Mouse (Mus musculus): ENCODE data around the gene Cysltr2. TPM values are rescaled to one million over a fixed set of nuclear protein-coding genes. Genes with fewer than 3 reads are reported as not detected.

Gene Cysltr2
- polyA plus RNA-seq, 1 experiment from 2014 or later: 0.24 TPM

GRCm38 (mm10) chr14:73041689-73042088 is 7.2 kb downstream of the Cysltr2 start:
- no peak for DNase-seq (ENCODE audit: low spot score)
- no peaks in the 10 kb centered on the region for H3K36me3 ChIP-seq
- no peak overlapping the region for H3K4me3 ChIP-seq
- 65% methylated on average over 2 of the region's 2 CpGs for whole genome bisulfite sequencing
- H3K27me3 ChIP-seq (ENCODE audit: insufficient read depth, poor library complexity, severe bottlenecking): peaks cover 30% of the 10 kb centered on the region
- no peak overlapping the region for H3K27ac ChIP-seq
- no peaks in the 10 kb centered on the region for H3K4me1 ChIP-seq
- H3K9me3 ChIP-seq: no peaks in the 10 kb centered on the region

DNA sequence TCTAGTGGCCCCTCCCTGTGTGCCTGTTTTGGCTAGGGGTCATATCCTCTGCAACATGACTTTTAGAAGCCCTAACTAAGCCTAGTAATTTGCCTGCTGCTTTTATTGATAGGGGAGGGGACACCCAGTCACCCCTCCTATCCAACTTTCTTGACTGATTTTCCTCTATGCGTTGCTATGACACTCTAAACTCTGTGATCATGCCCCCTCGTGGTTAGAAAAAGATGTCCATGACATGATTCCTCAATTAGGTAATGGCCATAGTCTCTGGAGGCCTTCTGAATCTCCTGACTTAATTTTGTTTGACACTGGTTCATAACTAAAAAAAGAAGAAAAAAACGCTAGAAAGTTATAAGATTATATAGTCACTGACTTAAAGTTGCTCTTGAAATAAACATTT is 15.6 kb downstream of the Cysltr2 start:
- H3K9me3 ChIP-seq: no peaks in the 10 kb centered on the region
- no peak overlapping the region for H3K4me3 ChIP-seq
- peaks cover 10% of the 10 kb centered on the region; the same call in 1 of the 2 replicates for H3K27me3 ChIP-seq (ENCODE audit: insufficient read depth, poor library complexity, severe bottlenecking)
- DNase-seq (ENCODE audit: low spot score): no peak
- no peaks in the 10 kb centered on the region for H3K36me3 ChIP-seq
- no peaks in the 10 kb centered on the region for H3K4me1 ChIP-seq
- no peak overlapping the region for H3K27ac ChIP-seq
- 39% methylated on average over 3 of the region's 3 CpGs for WGBS

- 75% methylated on average over 3 of the region's 3 CpGs for WGBS
Measured at GRCm38 (mm10) chr14:73031218-73031617, 17.7 kb downstream of the Cysltr2 start.

DNA sequence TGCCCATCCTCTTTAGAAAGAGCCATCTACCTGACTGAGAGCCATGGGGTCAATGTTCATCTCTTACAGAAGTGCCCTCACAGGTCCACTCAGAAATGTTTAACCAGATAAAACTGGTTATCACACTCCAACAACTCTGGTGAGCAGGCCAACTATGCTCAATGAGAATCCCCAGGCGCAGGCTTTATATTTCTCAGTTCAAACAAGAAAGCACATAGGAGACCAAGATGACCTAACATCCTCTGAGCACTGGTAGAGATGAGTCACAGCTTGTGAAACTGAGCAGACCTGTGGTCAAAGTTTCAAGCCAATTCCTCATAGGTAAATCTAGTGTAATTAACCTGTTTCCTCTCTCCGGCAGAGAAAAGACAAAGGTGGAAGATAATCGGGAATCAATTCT is 31.6 kb downstream of the Cysltr2 start:
- Histone ChIP-seq H3K4me3 (no peak overlapping the region), H3K4me1 (no peaks in the 10 kb centered on the region), H3K27ac (no peak overlapping the region), H3K27me3 (ENCODE audit: insufficient read depth, poor library complexity, severe bottlenecking) (no peaks in the 10 kb centered on the region), H3K36me3 (no peaks in the 10 kb centered on the region), H3K9me3 (no peaks in the 10 kb centered on the region)
- 89% methylated on average over 3 of the region's 3 CpGs for WGBS
- no peak for DNase-seq (ENCODE audit: low spot score)

More at GRCm38 (mm10) chr14:73031218-73031617, 17.7 kb downstream of the Cysltr2 start:
- Histone ChIP-seq H3K27ac (no peak overlapping the region), H3K36me3 (no peaks in the 10 kb centered on the region), H3K4me3 (no peak overlapping the region), H3K9me3 (no peaks in the 10 kb centered on the region), H3K27me3 (ENCODE audit: insufficient read depth, poor library complexity, severe bottlenecking) (0 out of 2 replicates have a peak, but pooled peaks cover 4% of the 10 kb centered on the region), H3K4me1 (no peaks in the 10 kb centered on the region)
- DNase-seq (ENCODE audit: low spot score): no peak

GRCm38 (mm10) chr14:73015386-73015785 is 33.5 kb downstream of the Cysltr2 start:
- Histone ChIP-seq H3K9me3 (no peaks in the 10 kb centered on the region), H3K4me1 (no peaks in the 10 kb centered on the region), H3K27ac (no peak overlapping the region), H3K27me3 (ENCODE audit: insufficient read depth, poor library complexity, severe bottlenecking) (no peaks in the 10 kb centered on the region), H3K4me3 (no peak overlapping the region), H3K36me3 (no peaks in the 10 kb centered on the region)
- DNase-seq (ENCODE audit: low spot score): no peak
- 69% methylated on average over 6 of the region's 6 CpGs for WGBS

GRCm38 (mm10) chr14:73013723-73014544 is 35.0 kb downstream of the Cysltr2 start:
- H3K27ac ChIP-seq: no peak overlapping the region
- no peaks in the 10 kb centered on the region for H3K36me3 ChIP-seq
- WGBS: 58% methylated on average over 9 of the region's 9 CpGs
- no peaks in the 10 kb centered on the region for H3K27me3 ChIP-seq (ENCODE audit: insufficient read depth, poor library complexity, severe bottlenecking)
- no peak for DNase-seq (ENCODE audit: low spot score)
- H3K4me1 ChIP-seq: no peaks in the 10 kb centered on the region
- no peaks in the 10 kb centered on the region for H3K9me3 ChIP-seq
- no peak overlapping the region for H3K4me3 ChIP-seq

GRCm38 (mm10) chr14:73001814-73002213 is 47.1 kb downstream of the Cysltr2 start:
- no peak overlapping the region for H3K27ac ChIP-seq
- 85% methylated on average over 4 of the region's 4 CpGs for WGBS
- no peak overlapping the region for H3K4me3 ChIP-seq
- no peaks in the 10 kb centered on the region for H3K36me3 ChIP-seq
- H3K4me1 ChIP-seq: no peaks in the 10 kb centered on the region
- no peak for DNase-seq (ENCODE audit: low spot score)
- H3K9me3 ChIP-seq: no peaks in the 10 kb centered on the region
- H3K27me3 ChIP-seq (ENCODE audit: insufficient read depth, poor library complexity, severe bottlenecking): no peaks in the 10 kb centered on the region

- DNase-seq (ENCODE audit: low spot score): no peak
- Histone ChIP-seq H3K36me3 (no peaks in the 10 kb centered on the region), H3K27me3 (ENCODE audit: insufficient read depth, poor library complexity, severe bottlenecking) (no peaks in the 10 kb centered on the region), H3K4me1 (no peaks in the 10 kb centered on the region), H3K9me3 (no peaks in the 10 kb centered on the region), H3K4me3 (no peak overlapping the region), H3K27ac (no peak overlapping the region)
- 55% methylated on average over 10 of the region's 10 CpGs for WGBS
Measured at GRCm38 (mm10) chr14:73000325-73000724, 48.6 kb downstream of the Cysltr2 start.

GRCm38 (mm10) chr14:72998111-72998510 is 50.8 kb downstream of the Cysltr2 start:
- Histone ChIP-seq H3K27ac (no peak overlapping the region), H3K4me3 (no peak overlapping the region), H3K36me3 (no peaks in the 10 kb centered on the region), H3K9me3 (no peaks in the 10 kb centered on the region), H3K4me1 (no peaks in the 10 kb centered on the region), H3K27me3 (ENCODE audit: insufficient read depth, poor library complexity, severe bottlenecking) (no peaks in the 10 kb centered on the region)
- 91% methylated on average over 6 of the region's 6 CpGs for WGBS
- no peak for DNase-seq (ENCODE audit: low spot score)

- Histone ChIP-seq H3K4me1 (no peaks in the 10 kb centered on the region), H3K27ac (no peak overlapping the region), H3K9me3 (no peaks in the 10 kb centered on the region), H3K27me3 (ENCODE audit: insufficient read depth, poor library complexity, severe bottlenecking) (no peaks in the 10 kb centered on the region), H3K4me3 (no peak overlapping the region), H3K36me3 (no peaks in the 10 kb centered on the region)
- DNase-seq (ENCODE audit: low spot score): no peak
- 71% methylated on average over 2 of the region's 2 CpGs for WGBS
Measured at GRCm38 (mm10) chr14:72986044-72986443, 62.9 kb downstream of the Cysltr2 start.

GRCm38 (mm10) chr14:72985113-72985512 is 63.8 kb downstream of the Cysltr2 start:
- Histone ChIP-seq H3K4me1 (no peaks in the 10 kb centered on the region), H3K27ac (no peak overlapping the region), H3K9me3 (no peaks in the 10 kb centered on the region), H3K27me3 (ENCODE audit: insufficient read depth, poor library complexity, severe bottlenecking) (no peaks in the 10 kb centered on the region), H3K4me3 (no peak overlapping the region), H3K36me3 (no peaks in the 10 kb centered on the region)
- WGBS: 89% methylated on average over 5 of the region's 5 CpGs
- no peak for DNase-seq (ENCODE audit: low spot score)

- WGBS: 17% methylated on average over 11 of the region's 11 CpGs
- Histone ChIP-seq H3K4me1 (no peaks in the 10 kb centered on the region), H3K9me3 (no peaks in the 10 kb centered on the region), H3K27ac (no peak overlapping the region), H3K4me3 (0 out of 2 replicates have a peak overlapping the region, but pooled peaks have one; percentile 24), H3K36me3 (no peaks in the 10 kb centered on the region), H3K27me3 (ENCODE audit: insufficient read depth, poor library complexity, severe bottlenecking) (no peaks in the 10 kb centered on the region)
- DNase-seq (ENCODE audit: low spot score): peak; percentile 83
Measured at GRCm38 (mm10) chr14:72983456-72983855, 65.5 kb downstream of the Cysltr2 start.

- 0 out of 2 replicates have a peak overlapping the region, but pooled peaks have one; percentile 24 for H3K4me3 ChIP-seq
- DNase-seq (ENCODE audit: low spot score): no peak
- H3K36me3 ChIP-seq: no peaks in the 10 kb centered on the region
- no peaks in the 10 kb centered on the region for H3K4me1 ChIP-seq
- WGBS: 70% methylated on average over 12 of the region's 12 CpGs
- no peak overlapping the region for H3K27ac ChIP-seq
- no peaks in the 10 kb centered on the region for H3K27me3 ChIP-seq (ENCODE audit: insufficient read depth, poor library complexity, severe bottlenecking)
- H3K9me3 ChIP-seq: no peaks in the 10 kb centered on the region
Measured at GRCm38 (mm10) chr14:72982981-72983436, 65.9 kb downstream of the Cysltr2 start.
